Mouse (Mus musculus) embryonic fibroblast, embryonic 13.5 days (primary cell): ENCODE data around the gene Sh3bp4.

Experiments
- CTCF ChIP-seq: IDR thresholded peaks from 2 replicates; pipeline ENCODE4 v1.5.1; 2011; ENCODE audit warnings: mild to moderate bottlenecking, control low read depth, low read length, moderate library complexity, borderline replicate concordance; ENCODE audit not compliant: insufficient read depth
- POLR2A ChIP-seq: IDR thresholded peaks from 2 replicates; pipeline ENCODE4 v1.6.1; 2011; ENCODE audit warnings: low read depth, mild to moderate bottlenecking, control low read depth, low read length, moderate library complexity

DNA sequence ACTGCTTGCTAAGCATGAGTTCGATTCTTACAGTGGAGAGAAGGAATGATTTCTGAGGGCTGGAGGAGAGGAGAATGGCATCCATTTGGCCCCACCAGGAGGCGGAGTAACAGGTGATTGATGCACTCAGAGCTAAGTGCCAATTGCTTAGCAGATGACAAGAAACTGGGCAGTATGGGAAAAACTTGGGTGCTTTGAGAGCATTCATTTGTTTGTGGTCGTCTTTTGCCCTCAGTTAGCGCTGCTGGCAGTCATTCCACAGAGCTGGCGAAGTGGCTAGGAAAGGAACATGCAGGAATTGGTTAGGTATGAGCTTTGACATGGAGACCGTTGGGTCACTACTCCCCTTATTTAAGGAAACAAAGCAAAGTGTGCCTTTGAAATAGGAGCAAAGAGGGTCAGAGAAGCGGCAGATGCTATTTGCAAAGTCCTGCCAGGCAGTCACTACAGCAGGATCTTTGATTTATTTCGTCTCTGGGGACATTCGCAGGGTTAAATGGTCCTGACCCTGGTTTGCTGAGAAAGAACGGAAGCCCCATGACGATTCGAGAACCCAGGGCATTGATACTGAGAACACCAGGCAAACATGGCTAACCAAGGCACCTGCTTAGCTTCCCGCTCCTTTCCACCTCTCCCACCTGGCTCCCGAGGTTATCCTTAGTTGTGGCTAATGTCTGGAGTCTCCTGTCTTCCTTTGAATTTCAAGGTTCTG, 12.1 kb downstream of the Sh3bp4 start:
- TF ChIP-seq CTCF: no peak
- no peak for TF ChIP-seq POLR2A
